Mouse (Mus musculus): ENCODE measurements around the gene Hist1h1b.
"Not testable (repeated sequence)": the region's sequence is repeated elsewhere in the genome, so short reads cannot be mapped to it uniquely, and the experiment has no call there.

Gene Hist1h1b

DNA sequence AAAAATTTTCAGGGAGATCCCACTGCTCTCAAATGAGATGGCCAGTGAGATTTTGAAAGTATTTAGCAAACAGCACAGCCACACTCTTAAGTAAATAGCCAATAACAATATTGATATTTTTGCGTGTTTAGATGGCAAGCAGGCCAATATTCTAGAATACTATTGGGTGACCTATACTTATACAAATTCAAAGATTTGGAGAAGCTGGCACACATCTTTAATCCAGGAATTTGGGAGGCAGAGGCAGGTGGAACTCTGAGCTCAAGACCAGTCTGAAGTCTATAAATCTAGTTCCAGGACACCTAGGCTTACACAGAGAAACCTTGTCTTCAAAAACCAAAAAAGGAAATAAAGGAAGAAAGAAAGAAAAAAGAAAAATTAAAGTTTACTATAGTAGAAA, 1.2 kb upstream of the Hist1h1b start:
- no peak for DNase-seq

DNA sequence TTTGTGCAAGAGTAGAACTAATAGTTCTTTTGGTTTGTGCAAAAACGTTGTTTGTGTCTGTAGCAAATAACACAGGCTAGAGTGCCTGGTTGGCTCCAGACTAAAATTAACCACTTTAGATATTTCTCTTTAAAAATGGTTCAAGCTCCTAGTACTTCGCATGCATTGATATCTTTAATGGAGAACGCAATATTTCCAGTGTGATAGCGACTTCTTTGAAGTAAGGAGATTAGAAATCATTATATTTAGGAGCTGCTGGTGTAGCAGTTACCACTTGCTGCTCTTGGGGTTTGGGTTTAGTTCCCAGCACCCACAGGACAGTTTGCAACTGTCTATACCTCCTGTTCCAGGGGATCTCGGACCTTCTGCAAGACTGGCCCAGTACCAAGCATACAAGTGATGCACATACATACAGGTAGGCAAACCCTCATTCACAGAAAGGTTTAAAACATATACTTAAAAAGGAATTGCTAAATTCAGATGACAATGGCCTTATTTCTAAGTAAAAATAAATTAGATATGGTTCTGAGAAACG, 663 bp upstream of the Hist1h1b start:
- DNase-seq = no peak

DNA sequence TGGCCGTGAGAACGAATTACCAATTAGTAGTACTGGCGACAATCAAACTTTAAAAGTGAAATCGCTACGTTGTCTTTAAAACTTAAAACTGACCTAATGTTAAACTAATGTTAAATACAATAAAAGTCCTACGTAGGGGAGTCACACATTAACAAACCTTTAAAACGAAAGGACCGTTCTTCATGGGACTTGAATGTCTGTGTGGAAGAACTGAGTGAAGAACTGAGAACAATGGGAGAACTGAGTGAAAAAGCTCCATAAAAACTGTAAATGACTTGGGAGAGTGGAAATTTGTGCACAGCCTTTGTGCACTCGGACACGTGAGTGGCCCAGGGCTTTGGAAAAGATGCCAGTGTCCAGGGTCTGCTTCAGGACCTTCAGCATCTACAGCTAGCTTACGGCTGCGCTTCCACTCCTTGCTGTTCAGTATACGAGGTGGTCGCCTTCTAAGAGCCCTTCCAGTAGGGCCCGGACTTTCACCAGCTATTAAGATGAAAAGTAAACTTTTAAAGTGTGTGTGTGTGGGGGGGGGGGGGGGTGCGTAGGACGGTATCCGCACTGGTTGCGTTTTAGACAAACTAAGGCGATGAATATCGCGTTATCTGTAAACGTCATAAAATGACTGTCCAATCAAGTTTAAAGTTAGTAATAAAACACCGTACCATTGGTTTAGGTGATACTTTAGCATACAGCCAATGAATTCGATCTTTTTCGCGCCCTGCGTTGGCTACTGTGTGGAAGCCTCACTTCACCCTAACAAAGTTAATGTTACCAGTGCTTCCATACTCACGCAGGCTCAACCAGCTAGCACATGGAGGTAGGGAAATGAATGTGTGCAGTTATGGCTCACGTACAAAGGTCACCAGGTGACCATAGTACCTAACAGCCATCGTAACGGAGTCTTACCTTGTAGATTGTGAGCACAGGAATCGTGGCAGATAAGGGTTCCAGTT, 1.3 kb downstream of the Hist1h1b start:
- peak; percentile 23 to 28 for DNase-seq

DNA sequence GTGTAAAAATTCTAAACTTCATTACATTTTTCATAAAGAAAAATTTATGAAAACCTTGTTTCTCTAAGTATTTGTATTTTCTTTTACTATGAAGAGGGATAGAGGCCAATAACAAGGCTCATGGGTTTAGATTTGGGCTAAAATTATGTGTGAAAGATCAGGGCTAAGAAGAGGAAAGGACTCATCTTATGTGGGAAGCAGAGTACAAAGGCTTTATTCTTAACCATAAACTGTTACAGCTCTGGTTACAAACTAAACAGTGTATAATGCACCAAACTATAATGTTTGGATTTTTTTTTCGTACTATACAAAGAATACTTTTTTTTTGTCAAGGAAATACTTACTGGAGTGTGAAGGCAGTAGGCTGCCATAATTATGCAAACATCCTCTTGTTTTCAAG, 24.7 kb downstream of the Hist1h1b start:
- no peak for DNase-seq

DNA sequence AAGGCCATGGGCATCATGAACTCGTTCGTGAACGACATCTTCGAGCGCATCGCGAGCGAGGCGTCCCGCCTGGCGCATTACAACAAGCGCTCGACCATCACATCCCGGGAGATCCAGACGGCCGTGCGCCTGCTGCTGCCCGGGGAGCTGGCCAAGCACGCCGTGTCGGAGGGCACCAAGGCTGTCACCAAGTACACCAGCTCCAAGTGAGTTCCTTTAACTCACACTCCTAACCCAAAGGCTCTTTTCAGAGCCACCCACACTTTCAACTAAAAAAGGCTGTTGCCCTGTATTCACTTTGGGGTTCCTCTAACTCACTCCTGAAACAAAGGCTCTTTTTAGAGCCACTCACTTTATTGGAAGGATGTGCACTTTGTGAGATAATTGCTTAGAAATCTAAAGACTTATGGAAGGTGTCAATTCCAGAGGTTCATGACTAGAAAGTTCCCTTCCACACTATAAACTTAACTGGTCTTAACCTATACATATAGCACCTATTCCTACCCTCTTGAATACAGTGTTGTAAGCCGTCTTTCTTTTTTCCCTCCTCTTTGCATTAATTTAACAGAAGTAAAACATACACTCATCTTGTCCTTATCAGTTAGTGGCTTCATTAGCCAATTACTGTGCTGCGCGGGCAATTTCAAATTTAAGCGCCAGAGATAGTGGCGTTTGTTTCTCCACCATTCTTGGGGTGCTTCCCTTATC, 26.0 kb downstream of the Hist1h1b start:
- not testable (repeated sequence) for DNase-seq

DNA sequence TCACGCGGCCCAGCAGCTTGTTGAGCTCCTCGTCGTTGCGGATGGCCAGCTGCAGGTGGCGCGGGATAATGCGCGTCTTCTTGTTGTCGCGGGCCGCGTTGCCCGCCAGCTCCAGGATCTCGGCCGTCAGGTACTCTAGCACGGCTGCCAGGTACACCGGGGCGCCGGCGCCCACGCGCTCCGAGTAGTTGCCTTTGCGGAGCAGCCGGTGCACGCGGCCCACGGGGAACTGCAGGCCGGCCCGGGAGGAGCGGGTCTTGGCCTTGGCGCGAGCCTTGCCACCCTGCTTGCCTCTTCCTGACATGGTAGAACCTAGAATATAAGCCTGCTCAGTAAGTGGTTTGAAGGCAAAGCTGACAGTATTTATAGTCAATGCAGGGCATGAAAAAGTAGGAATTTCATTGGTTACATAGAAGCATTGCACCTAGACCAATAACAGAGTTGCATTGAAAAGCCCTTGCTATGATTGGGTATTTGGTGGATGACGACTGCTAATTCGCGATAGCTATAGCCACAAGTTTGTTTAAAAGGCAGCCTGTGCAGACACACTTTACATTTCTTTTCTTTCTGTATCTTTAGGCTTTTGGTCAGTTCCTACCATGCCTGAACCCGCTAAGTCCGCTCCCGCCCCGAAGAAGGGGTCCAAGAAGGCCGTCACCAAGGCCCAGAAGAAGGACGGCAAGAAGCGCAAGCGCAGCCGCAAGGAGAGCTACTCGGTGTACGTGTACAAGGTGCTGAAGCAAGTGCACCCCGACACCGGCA, 26.7 kb downstream of the Hist1h1b start, which contains the start of the genes Hist1h2ak and Hist1h2bn:
Gene Hist1h2ak (minus strand): TSS at position 304 of the 762 bp plus-strand sequence.
Gene Hist1h2bn (plus strand): TSS at position 600 of the 762 bp plus-strand sequence.
- peak; percentile 12 to 58 for DNase-seq

DNA sequence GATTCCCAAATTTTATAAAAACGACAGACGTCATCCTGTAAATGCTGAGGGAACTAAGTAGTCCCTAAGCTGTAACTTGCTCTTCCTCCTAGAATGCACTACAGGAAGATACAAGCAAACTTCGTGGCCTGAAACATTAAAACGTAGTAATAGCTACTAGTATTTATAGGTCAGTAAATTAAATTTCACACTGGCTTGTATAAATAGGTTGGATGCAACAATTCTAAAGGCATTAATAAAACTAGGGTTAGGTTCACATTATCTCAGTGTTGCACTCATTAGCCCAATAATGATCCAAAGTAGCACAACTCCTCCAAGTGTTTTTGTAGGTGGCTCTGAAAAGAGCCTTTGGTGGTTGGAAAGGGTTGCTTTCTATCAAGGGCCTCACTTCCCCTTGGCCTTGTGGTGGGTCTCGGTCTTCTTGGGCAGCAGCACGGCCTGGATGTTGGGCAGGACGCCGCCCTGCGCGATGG, 27.3 kb downstream of the Hist1h1b start:
- DNase-seq = no peak

DNA sequence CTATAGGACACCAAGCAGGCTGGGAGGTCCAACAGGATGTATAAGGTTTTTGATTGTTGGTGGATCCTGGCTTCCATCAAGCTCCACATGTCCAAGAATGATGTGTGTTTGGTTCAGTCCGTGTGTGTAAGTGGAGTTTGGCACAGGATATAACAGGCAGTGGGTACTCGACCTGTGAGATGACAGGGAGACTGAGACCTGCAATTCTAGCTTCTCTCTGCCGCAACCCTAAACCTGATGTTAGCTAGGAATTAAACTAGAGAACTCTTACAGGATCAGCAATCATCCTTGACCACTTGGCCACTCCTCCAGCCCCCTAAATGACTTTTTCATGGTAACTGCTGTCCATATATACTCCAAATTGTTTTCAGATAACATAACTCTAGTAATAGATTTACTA, 28.1 kb downstream of the Hist1h1b start:
- no peak for DNase-seq

DNA sequence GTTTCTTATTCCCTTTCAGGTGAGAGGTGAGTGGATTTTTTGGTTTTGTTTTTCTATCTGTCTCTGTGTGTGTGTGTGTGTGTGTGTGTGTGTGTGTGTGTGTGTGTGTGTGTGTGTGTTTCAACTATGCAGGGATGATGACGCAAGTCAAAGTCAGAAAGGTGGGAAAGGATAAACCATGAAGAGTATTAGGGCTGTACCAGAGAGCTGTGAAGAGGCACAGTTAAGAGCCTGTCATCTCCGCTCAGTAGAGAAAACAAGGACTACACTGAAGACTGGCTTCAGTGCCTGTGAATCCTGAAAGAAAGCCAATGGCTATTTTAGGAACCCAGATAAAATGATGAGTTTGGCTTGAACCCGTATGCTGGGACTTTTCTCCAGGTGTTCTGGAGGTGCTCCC, 28.6 kb downstream of the Hist1h1b start:
- no peak for DNase-seq

DNA sequence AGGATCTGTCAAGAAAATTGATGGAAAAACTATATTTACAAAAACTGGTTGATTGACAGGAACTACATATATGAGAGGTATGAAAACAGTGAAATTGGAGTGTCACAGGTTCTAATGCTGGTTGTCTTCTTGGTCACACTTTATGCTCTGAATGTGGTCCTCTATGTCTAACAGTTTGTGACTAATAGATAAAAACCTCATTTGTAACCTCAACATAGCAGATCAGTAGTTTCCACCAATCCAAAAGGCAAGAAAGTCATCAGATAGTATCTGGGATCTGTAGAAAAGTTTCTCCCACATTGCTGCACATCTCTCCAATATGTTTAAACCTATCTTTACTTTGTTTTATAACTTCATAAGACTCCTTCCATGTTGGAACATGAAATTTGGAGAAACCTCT, 29.0 kb downstream of the Hist1h1b start:
- DNase-seq = no peak

DNA sequence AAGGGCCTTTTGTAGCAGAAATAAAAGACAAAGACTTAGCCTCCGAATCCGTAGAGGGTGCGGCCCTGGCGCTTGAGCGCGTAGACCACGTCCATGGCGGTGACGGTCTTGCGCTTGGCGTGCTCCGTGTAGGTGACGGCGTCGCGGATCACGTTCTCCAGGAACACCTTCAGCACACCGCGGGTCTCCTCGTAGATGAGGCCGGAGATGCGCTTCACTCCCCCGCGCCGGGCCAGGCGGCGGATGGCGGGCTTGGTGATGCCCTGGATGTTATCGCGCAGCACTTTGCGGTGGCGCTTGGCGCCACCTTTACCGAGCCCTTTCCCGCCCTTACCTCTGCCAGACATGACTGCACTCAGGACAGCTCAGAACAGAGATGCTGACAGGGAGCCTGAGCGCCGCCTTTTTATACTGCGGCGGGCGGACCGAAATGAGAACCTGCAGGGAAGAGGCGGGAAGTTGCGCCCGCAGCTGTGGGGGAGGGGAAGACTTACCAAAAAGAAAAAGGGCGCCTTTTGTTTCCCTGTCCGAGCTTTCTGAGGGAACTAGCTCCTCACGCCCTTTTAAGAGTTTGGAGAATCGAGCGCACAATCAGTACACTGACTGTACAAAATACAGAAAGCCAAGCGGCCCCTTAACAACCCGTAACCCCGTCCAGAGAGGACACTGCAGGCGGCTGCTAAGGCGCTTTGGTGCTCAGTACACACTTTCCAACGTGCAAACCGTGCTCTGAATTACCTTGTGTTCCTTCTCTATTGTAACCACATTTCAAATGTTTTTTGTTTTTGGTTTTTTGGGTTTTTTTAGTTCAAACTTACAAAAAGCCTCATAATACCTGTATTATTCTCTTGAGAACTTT, 30.0 kb downstream of the Hist1h1b start, which contains the start of gene Hist1h4k:
Gene Hist1h4k (minus strand): TSS at position 347 of the 859 bp plus-strand sequence.
- peak; percentile 58 to 68 for DNase-seq

DNA sequence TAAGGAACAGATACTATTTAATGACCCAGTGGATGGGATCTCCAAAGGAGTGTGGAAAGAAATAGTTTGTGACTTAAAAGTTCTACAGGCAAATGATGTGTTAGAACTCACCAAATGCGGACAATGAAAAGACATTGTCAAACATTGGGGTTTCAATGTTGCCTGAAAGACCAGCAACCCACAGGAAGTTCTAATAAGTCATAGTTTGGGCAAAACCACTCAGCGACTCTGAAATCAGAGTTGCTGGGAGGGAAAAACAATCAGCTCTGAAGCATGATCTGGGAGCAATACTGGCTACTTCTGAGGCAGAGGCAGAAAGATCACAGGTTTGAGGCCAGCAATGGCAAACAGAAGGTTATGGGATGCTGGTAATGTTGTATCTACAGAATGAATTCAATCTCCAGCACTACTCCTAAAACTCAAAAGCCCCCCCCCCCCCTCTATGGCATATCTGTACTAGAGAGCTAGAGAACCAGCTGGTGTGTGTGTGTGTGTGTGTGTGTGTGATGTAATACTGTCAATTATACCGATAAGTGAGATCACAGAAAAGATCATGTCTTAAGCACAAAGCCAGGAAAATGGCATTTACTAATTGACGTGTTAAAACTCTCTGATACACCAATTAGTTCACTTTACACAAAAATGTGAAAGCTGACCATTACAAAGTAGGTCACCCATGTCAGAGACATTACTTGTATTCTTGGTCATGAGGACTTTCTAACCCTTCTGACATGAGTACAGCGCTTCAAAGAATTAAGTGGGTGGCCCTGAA, 30.9 kb downstream of the Hist1h1b start:
- no peak for DNase-seq

DNA sequence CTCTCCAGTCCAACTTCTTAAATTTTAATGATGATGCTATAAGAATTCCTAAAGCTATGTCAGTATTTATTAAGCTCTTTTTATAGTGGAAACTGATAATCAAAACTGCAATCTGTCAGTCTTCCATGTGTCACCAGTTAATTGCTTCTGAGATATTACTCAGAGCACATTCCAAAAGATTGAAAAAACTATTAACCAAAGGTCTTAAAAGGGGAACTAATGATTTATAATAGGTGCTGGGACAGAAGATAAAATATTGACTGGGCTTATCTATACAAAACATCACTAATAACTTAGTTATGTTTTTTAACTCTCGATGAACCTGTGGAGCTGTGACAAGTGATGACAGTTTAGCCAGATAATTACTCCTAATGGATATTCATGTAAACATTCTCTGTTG, 35.4 kb downstream of the Hist1h1b start:
- DNase-seq = no peak

DNA sequence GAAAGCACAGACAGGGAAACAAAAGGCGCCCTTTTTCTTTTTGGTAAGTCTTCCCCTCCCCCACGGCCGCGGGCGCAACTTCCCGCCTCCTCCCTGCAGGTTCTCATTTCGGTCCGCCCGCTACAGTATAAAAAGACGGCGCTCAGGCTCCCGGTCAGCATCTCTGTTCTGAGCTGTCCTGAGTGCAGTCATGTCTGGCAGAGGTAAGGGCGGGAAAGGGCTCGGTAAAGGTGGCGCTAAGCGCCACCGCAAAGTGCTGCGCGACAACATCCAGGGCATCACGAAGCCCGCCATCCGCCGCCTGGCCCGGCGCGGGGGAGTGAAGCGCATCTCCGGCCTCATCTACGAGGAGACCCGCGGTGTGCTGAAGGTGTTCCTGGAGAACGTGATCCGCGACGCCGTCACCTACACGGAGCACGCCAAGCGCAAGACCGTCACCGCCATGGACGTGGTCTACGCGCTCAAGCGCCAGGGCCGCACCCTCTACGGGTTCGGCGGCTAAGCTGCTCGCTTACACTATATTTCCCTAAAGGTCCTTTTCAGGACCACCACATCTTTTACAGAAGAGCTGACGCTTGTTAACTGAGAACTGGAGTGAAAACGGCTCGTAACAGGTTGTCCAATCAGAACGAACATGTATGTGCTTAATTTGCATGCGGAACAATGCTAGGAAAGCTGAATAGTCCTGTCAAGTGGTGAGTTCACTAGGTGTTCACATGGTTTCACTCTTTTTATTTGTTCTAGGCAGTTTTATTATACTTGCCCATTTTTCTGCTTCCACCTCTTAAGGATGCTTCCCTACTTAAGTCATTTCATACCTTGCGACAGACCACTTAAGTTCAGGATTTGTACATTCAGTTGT, 45.3 kb downstream of the Hist1h1b start, which contains the start of gene Hist1h4j:
Gene Hist1h4j (plus strand): TSS at position 159 of the 862 bp plus-strand sequence.
- DNase-seq = not testable (repeated sequence)

DNA sequence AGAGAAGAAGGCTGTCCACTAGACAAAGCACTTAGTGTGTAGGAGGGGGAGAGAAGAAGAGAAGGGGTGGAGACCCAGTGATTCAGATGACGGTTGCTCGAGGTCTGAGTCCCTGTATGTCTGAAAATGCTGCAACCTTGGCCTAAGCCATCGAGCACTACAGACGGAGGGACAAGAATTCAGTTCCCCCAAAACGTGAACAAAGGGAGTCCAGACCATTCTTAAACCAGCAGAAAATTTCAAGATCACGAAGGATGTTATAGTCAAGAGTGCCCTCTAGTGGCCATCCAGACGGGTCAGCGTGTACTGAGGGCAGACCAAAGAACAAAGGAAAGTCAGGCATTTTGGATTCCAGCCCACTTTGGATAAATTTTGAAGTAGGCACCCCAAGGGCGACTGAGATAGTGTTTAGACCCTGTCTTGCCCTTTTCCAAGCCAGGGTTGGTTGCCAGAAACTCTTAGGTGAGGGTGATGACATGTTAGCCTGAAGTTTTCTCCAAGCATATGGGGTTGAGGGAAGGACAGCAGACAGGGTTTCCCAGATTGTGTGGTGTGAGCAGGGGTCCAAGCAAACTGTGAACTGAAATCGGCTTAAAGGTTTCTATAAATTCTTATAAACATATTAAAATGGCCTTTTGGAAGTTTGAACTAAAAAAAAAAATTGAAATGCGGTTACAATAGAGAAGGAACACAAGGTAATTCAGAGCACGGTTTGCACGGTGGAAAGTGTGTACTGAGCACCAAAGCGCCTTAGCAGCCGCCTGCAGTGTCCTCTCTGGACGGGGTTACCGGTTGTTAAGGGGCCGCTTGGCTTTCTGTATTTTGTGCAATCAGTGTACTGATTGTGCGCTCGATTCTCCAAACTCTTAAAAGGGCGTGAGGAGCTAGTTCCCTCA, 46.2 kb downstream of the Hist1h1b start:
- peak; percentile 64 to 68 for DNase-seq

DNA sequence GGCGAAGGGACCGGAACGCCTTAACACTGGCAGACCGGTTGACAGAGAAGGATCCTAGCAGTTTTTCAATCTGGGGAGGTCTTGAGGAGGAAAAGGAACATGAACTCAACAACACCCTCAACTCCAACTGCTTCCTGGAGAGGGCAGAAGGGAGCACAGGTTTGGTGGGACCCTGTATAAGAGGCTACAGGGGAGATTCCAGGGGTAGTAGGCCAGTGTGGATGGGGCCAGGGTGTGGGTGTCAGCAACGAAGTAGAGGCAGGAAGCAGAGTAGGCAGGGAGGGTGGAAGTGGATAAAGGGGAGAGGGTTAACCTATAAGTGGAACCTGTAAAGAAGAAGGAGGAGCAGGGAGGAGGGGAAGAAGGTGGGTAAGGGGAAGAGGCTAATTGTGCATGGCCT, 47.0 kb downstream of the Hist1h1b start:
- no peak for DNase-seq

All from kidney, adult 8-10 months (tissue).